Comparison of ENCODE assay signal across 10 mouse cellular contexts in genomic region chr1:92837931-92838833, GRCm38 (mm10). TPM values are rescaled to one million over a fixed set of nuclear protein-coding genes. Genes with fewer than 3 reads are reported as not detected.
A peak's percentile ranks its signal among the peaks of the same experiment; 100 is the strongest.
DNase-seq lines count a peak whose midpoint lies in the region; ATAC-seq and TF ChIP-seq lines count a peak whose summit lies in the region.
"Had no signal": no experiment of that assay in that cellular context is flagged by ENCODE, and none has a peak within 500 bp of the region (broad histone marks: within the 10 kb centered on the region; RNA-seq: fewer than 3 reads in every experiment).

No protein-coding gene starts in this region.

- no peak overlapping the region for H3K27ac ChIP-seq in embryonic facial prominence, embryonic 13.5 days
- no peak overlapping the region for H3K27ac ChIP-seq in limb, embryonic 14.5 days (replicated peaks; ENCODE audit: low read depth, low read length)
- H3K27ac ChIP-seq: stomach, embryonic 15.5 days had no signal

- peak overlapping the region; percentile 40; the same call in 1 of the 2 replicates for H3K9ac ChIP-seq in embryonic facial prominence, embryonic 13.5 days
- H3K9ac ChIP-seq in limb, embryonic 14.5 days (ENCODE audit: low read depth, low read length, severe bottlenecking) = no peak overlapping the region
- H3K9ac ChIP-seq: stomach, embryonic 15.5 days had no signal

- DNase-seq in layer of hippocampus, postnatal 10 days (ENCODE audit: low spot score in 2 of 2) = peak; percentile 38 to 61
- no peak for DNase-seq in layer of hippocampus, postnatal 36 days
- peak; percentile 25 for DNase-seq in limb, embryonic 14.5 days (ENCODE audit: low spot score)
- DNase-seq in frontal cortex, adult 2 months (ENCODE audit: extremely low spot score in 1 of 2, low spot score in 1 of 2) = no peak
- DNase-seq: embryo, embryonic 11 days had no signal

- no peak overlapping the region for H3K4me2 ChIP-seq in embryonic facial prominence, embryonic 13.5 days
- H3K4me2 ChIP-seq in limb, embryonic 14.5 days (replicated peaks; ENCODE audit: low read depth, low read length, severe bottlenecking) = no peak overlapping the region
- H3K4me2 ChIP-seq: stomach, embryonic 15.5 days had no signal

- no peak for TF ChIP-seq POLR2A in limb, embryonic 14.5 days (IDR thresholded peaks at IDR 0.05; ENCODE audit: borderline replicate concordance, extremely low read depth, insufficient read depth, insufficient read length)

- 69% methylated on average over 14 of the region's 14 CpGs for WGBS in embryonic facial prominence, embryonic 13.5 days
- 70% methylated on average over 14 of the region's 14 CpGs for WGBS in limb, embryonic 14.5 days

- H3K36me3 ChIP-seq in embryonic facial prominence, embryonic 13.5 days = no peaks in the 10 kb centered on the region; the same call in 1 of the 2 replicates
- H3K36me3 ChIP-seq in limb, embryonic 14.5 days (ENCODE audit: control insufficient read depth, insufficient read depth, low read length) = 0 out of 2 replicates have a peak, but pooled peaks cover 10% of the 10 kb centered on the region
- H3K36me3 ChIP-seq: stomach, embryonic 15.5 days had no signal

- peak; percentile 22; the same call in 1 of the 2 replicates for ATAC-seq in cerebellum, adult (ENCODE audit: insufficient number of reproducible peaks, low FRiP score, low TSS enrichment)
- no peak for ATAC-seq in embryonic facial prominence, embryonic 13.5 days (ENCODE audit: insufficient number of reproducible peaks, insufficient read depth, low FRiP score, low TSS enrichment, low read depth)
- no peak for ATAC-seq in limb, embryonic 14.5 days (ENCODE audit: low FRiP score, low read depth)
- ATAC-seq in erythroblast, adult 5-6 weeks (replicated peaks; ENCODE audit: low FRiP score, poor library complexity, severe bottlenecking) = no peak
- ATAC-seq: inflammation-experienced regulatory T-cells, adult 6 months had no signal

- no peak overlapping the region for H3K4me3 ChIP-seq in embryonic facial prominence, embryonic 13.5 days
- no peak overlapping the region for H3K4me3 ChIP-seq in limb, embryonic 14.5 days (replicated peaks; ENCODE audit: low read length)
- H3K4me3 ChIP-seq: stomach, embryonic 15.5 days had no signal

- H3K9me3 ChIP-seq in embryonic facial prominence, embryonic 13.5 days = no peaks in the 10 kb centered on the region
- H3K9me3 ChIP-seq in limb, embryonic 14.5 days (ENCODE audit: control insufficient read depth, low read length) = no peaks in the 10 kb centered on the region
- H3K9me3 ChIP-seq: stomach, embryonic 15.5 days had no signal

- no peaks in the 10 kb centered on the region for H3K27me3 ChIP-seq in embryonic facial prominence, embryonic 13.5 days
- no peaks in the 10 kb centered on the region for H3K27me3 ChIP-seq in limb, embryonic 14.5 days (ENCODE audit: control insufficient read depth, insufficient read depth, low read length)
- H3K27me3 ChIP-seq: stomach, embryonic 15.5 days had no signal

- H3K4me1 ChIP-seq in embryonic facial prominence, embryonic 13.5 days = peaks cover 24% of the 10 kb centered on the region
- peaks cover 14% of the 10 kb centered on the region for H3K4me1 ChIP-seq in limb, embryonic 14.5 days (ENCODE audit: control insufficient read depth, insufficient read depth, low read length)

RNA-seq across cellular contexts. Expression of gene Gpc1, which starts 6.7 kb away (rescaled TPM):
- total RNA-seq in layer of hippocampus, postnatal 10 days (2021) = 100 to 1,000 TPM; 157 to 166 TPM
- 100 to 1,000 TPM; 147 to 157 TPM for total RNA-seq in layer of hippocampus, postnatal 36 days (2021)
- polyA plus RNA-seq in embryonic facial prominence, embryonic 13.5 days (2015; fragmentation: Nextera tagmentation; extraction: Ambion mirVana) = 58.5 and 66.1 TPM in 2 replicates
- polyA plus RNA-seq in limb, embryonic 14.5 days (2012; rRNA removed) = 75.5 and 107 TPM in 2 replicates
- 72.8 and 76.2 TPM in 2 replicates for polyA plus RNA-seq in limb, embryonic 14.5 days (2014; fragmentation: Nextera tagmentation; extraction: Ambion mirVana)
- total RNA-seq in erythroblast, adult 5-6 weeks (2015; ENCODE audit: low replicate concordance) = 8.2 and 9.6 TPM in 2 replicates
- total RNA-seq in erythroblast, adult 5-6 weeks (2017; ENCODE audit: low replicate concordance) = 6.8 and 7.4 TPM in 2 replicates
- polyA plus RNA-seq in frontal cortex, adult 2 months (2012; rRNA removed) = 60.9 and 64.8 TPM in 2 replicates

Comparison
In these comparisons a context has a peak if more than half of its experiments do, and no peak if none do; other contexts are left out.
1. DNase-seq: peak in layer of hippocampus, postnatal 10 days (2 of 2) and limb, embryonic 14.5 days (single experiment); none in layer of hippocampus, postnatal 36 days (0 of 2) and frontal cortex, adult 2 months (0 of 2).
2. RNA of gene Gpc1, which starts 6.7 kb away (total RNA-seq): 157 to 166 TPM in layer of hippocampus, postnatal 10 days and 147 to 157 TPM in layer of hippocampus, postnatal 36 days; 6.8 to 9.6 TPM in erythroblast, adult 5-6 weeks; every median in the first group is over 10 times any median in the second.